ENCODE assay signal across 10 mouse cellular contexts in the genomic region with DNA sequence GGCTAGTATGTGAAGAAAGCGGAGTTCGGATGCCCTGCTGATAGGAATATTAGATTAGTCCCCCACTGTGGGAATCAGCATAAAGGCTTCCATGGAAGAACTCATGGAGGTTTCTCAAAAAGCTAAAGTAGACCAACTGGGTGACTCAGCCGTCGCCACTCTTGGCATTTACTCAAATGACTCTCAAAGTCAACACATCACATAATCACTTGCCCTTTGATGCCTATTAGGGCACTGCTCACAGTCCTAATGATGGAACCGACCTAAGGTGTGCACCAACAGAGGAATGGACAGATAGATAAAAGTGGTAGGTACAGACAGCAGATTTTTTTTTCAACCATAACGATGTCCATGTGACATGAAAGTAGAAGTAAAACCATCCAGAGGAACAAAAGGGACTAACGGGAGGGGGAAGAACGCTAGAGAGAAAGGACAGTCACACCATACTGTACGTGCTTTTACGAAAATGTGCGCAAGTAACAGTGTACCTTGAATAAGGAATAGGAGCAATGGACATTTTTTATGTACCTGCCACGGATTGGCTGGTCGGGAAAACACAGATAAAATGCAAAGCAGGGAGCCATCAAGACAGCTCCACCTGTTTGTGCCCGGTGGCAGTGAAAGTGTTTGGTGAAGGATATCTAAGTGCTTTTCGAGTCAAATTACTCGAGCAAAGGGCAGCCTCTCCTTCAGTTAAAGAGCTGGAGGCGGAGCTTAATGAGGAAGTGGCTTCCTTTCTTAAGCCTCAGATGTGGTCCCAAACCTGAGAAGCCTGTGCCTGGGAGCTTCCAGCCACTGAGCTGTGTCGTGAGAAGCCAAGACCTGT. TPM values are rescaled to one million over a fixed set of nuclear protein-coding genes. Genes with fewer than 3 reads are reported as not detected.
A peak's percentile ranks its signal among the peaks of the same experiment; 100 is the strongest.
DNase-seq lines count a peak whose midpoint lies in the region; ATAC-seq and TF ChIP-seq lines count a peak whose summit lies in the region.
"Had no signal": no experiment of that assay in that cellular context is flagged by ENCODE, and none has a peak within 500 bp of the region (broad histone marks: within the 10 kb centered on the region; RNA-seq: fewer than 3 reads in every experiment).

No protein-coding gene starts in this region.

- H3K27ac ChIP-seq in bone marrow, adult 2 months (ENCODE audit: control insufficient read depth, insufficient read depth, low read depth, low read length, poor library complexity) = no peak overlapping the region
- H3K27ac ChIP-seq in neural tube, embryonic 15.5 days (replicated peaks) = no peak overlapping the region
- H3K27ac ChIP-seq in midbrain, embryonic 15.5 days = no peak overlapping the region
- H3K27ac ChIP-seq: neural tube, embryonic 13.5 days had no signal

- H3K9ac ChIP-seq in neural tube, embryonic 15.5 days (replicated peaks) = no peak overlapping the region
- H3K9ac ChIP-seq in midbrain, embryonic 15.5 days = no peak overlapping the region
- H3K9ac ChIP-seq: neural tube, embryonic 13.5 days had no signal

- no peaks in the 10 kb centered on the region; the same call in 1 of the 2 replicates for H3K4me1 ChIP-seq in bone marrow, adult 2 months (ENCODE audit: control insufficient read depth, insufficient read depth, low read length)
- H3K4me1 ChIP-seq in neural tube, embryonic 15.5 days = no peaks in the 10 kb centered on the region
- no peaks in the 10 kb centered on the region for H3K4me1 ChIP-seq in midbrain, embryonic 15.5 days
- H3K4me1 ChIP-seq: neural tube, embryonic 13.5 days had no signal

- ATAC-seq in neutrophil, adult 5-6 weeks (ENCODE audit: extremely low read depth, insufficient number of reproducible peaks, low FRiP score, poor library complexity, severe bottlenecking) = peak; percentile 69
- ATAC-seq in neural tube, embryonic 15.5 days (ENCODE audit: low FRiP score) = no peak
- ATAC-seq in midbrain, embryonic 15.5 days (replicated peaks) = no peak

- TF ChIP-seq POLR2A in bone marrow, adult 2 months (IDR thresholded peaks at IDR 0.05; ENCODE audit: borderline replicate concordance, control insufficient read depth, low read depth, low read length) = no peak

- H3K4me2 ChIP-seq in neural tube, embryonic 15.5 days = no peak overlapping the region
- no peak overlapping the region for H3K4me2 ChIP-seq in midbrain, embryonic 15.5 days
- H3K4me2 ChIP-seq: neural tube, embryonic 13.5 days had no signal

- no peak for TF ChIP-seq CTCF in bone marrow, adult 2 months (IDR thresholded peaks at IDR 0.05; ENCODE audit: control insufficient read depth, insufficient read depth, low read length)

- peak; percentile 18 for DNase-seq in adrenal gland, postnatal 25 days
- DNase-seq in adrenal gland, postnatal 4 days (ENCODE audit: low spot score in 2 of 2) = no peak
- DNase-seq in kidney, postnatal 36 days = peak; percentile 50 to 52
- no peak for DNase-seq in cerebellum, postnatal 4 days (ENCODE audit: low spot score in 2 of 2)

- no peaks in the 10 kb centered on the region for H3K9me3 ChIP-seq in neural tube, embryonic 15.5 days (replicated peaks)
- no peaks in the 10 kb centered on the region for H3K9me3 ChIP-seq in midbrain, embryonic 15.5 days
- H3K9me3 ChIP-seq: neural tube, embryonic 13.5 days had no signal

- no peaks in the 10 kb centered on the region for H3K36me3 ChIP-seq in neural tube, embryonic 15.5 days
- H3K36me3 ChIP-seq in midbrain, embryonic 15.5 days (replicated peaks) = no peaks in the 10 kb centered on the region
- H3K36me3 ChIP-seq: neural tube, embryonic 13.5 days had no signal

- no peaks in the 10 kb centered on the region for H3K27me3 ChIP-seq in neural tube, embryonic 15.5 days (replicated peaks)
- no peaks in the 10 kb centered on the region for H3K27me3 ChIP-seq in midbrain, embryonic 15.5 days (replicated peaks)
- H3K27me3 ChIP-seq: neural tube, embryonic 13.5 days had no signal

- 28% methylated on average over 18 of the region's 18 CpGs for WGBS in bone marrow, adult 2 months
- WGBS in neural tube, embryonic 15.5 days = 66% methylated on average over 18 of the region's 18 CpGs
- WGBS in midbrain, embryonic 15.5 days = 66% methylated on average over 18 of the region's 18 CpGs

- H3K4me3 ChIP-seq in bone marrow, adult 2 months (replicated peaks; ENCODE audit: control insufficient read depth, low read depth, low read length) = peak overlapping the region; percentile 14
- no peak overlapping the region for H3K4me3 ChIP-seq in neural tube, embryonic 15.5 days (replicated peaks)
- H3K4me3 ChIP-seq in midbrain, embryonic 15.5 days = no peak overlapping the region
- H3K4me3 ChIP-seq: neural tube, embryonic 13.5 days had no signal

RNA-seq across cellular contexts. Expression of a gene that starts 17.8 kb away (rescaled TPM):
- 0.24 TPM in 1 of 2 replicates, not detected in the other for total RNA-seq in adrenal gland, postnatal 25 days (2021)
- under 1 TPM in 1 of 2 experiments, not detected in 1; 0.36 TPM for total RNA-seq in adrenal gland, postnatal 4 days (2021)
- not detected in 2 replicates for polyA plus RNA-seq in bone marrow, adult 2 months (2011; ENCODE audit: insufficient read depth, insufficient read length, low replicate concordance, missing spikeins)
- total RNA-seq in neutrophil, adult 5-6 weeks (2017) = 0.47 TPM in 1 of 2 replicates, not detected in the other
- polyA plus RNA-seq in neural tube, embryonic 15.5 days (2015; fragmentation: Nextera tagmentation; extraction: Ambion mirVana) = 0.18 and 6.7 TPM in 2 replicates
- polyA plus RNA-seq in midbrain, embryonic 15.5 days (2015; fragmentation: Nextera tagmentation; extraction: Ambion mirVana) = 0.12 TPM in 1 of 2 replicates, not detected in the other
- polyA plus RNA-seq: C2C12; neural tube, embryonic 13.5 days had no signal

Comparison
In these comparisons a context has a peak if more than half of its experiments do, and no peak if none do; other contexts are left out.
1. DNase-seq: peak in adrenal gland, postnatal 25 days (single experiment) and kidney, postnatal 36 days (2 of 2); none in adrenal gland, postnatal 4 days (0 of 2) and cerebellum, postnatal 4 days (0 of 2).